Mouse (Mus musculus): Measurements from ENCODE around the gene Nfkbib. TPM values are rescaled to one million over a fixed set of nuclear protein-coding genes. Genes with fewer than 3 reads are reported as not detected.

Gene Nfkbib
- polyA plus RNA-seq, 1 experiment = 138 TPM

DNA sequence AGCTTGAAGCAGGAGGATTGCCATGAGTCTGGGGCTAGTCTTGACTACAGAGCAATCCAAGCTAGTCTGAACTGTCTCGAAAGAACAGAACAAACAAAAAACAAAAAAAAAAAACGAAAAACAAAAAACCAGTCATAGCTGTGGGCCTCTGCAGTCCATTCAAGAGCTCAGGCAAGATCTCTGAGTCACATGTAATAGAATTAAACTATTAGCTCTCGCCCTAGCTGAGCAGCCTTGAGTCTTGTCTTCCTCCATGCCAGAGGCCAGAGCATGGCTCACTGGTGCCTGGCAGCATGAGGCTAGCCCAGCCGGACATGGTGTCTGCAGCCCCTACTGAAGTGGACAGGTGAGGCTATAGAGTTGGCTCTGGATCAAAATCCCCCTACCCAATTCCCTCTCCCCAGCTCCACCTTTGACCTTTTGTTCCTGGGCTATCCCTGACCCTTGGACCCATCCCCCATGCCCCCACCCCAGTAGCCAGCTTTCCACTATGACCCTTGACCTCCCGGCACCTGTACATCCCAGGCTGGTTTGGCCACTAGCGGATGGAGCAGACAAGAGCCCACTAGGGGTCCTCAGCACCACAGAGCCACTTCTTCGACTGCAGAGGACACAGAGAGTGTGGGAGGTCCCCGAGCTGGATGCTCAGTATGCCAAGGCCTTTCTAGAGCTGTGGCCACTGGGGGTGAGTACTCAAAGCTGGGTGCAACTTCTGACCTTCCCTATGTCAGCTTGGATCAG lies 22.9 kb upstream of the Nfkbib start:
- Histone ChIP-seq H3K27me3 (ENCODE audit: control insufficient read depth, insufficient read depth, low read length) (no peaks in the 10 kb centered on the region), H3K4me1 (ENCODE audit: control insufficient read depth, insufficient read depth, insufficient read length, low read length) (peaks cover 5% of the 10 kb centered on the region), H3K36me3 (ENCODE audit: control insufficient read depth, insufficient read depth, low read length) (peaks cover 4% of the 10 kb centered on the region; the same call in 1 of the 2 replicates), H3K4me3 (ENCODE audit: low read depth, low read length) (peak overlapping the region; percentile 20; the same call in 1 of the 2 replicates), H3K27ac (ENCODE audit: insufficient read depth, low read depth, low read length) (no peak overlapping the region)
- no peak for TF ChIP-seq POLR2A (IDR thresholded peaks at IDR 0.05; ENCODE audit: low read depth, low read length)
- WGBS = 57% methylated on average over 8 of the region's 8 CpGs

DNA sequence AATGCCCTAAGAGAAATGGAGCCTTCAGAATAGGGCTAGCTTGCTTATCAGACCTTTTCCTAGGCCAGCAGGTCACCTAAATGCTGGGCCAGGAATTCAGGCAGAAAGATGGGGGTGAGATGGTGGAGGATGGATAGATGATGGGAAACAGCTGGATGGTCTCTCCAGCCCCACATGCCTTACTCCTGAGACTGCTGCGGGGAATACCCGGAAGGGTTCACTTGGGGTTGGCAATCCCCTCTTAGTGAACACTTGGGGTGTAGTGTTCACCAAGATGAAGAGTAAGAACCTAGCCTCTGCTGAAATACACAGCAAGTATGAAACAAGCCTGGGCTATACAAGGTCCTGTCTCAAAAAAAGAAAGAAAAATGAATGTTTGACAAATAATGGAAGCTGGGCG lies 21.9 kb upstream of the Nfkbib start:
- no peak for TF ChIP-seq POLR2A (IDR thresholded peaks at IDR 0.05; ENCODE audit: low read depth, low read length)
- no peak for TF ChIP-seq CTCF (IDR thresholded peaks at IDR 0.05; ENCODE audit: extremely low read depth, insufficient read length, insufficient replicate concordance, low read depth, low read length)
- Histone ChIP-seq H3K36me3 (ENCODE audit: control insufficient read depth, insufficient read depth, low read length) (peaks cover 4% of the 10 kb centered on the region; the same call in 1 of the 2 replicates), H3K4me1 (ENCODE audit: control insufficient read depth, insufficient read depth, insufficient read length, low read length) (peaks cover 5% of the 10 kb centered on the region), H3K27ac (ENCODE audit: insufficient read depth, low read depth, low read length) (peak overlapping the region; percentile 56; the same call in 1 of the 2 replicates), H3K4me3 (ENCODE audit: low read depth, low read length) (peak overlapping the region; percentile 51; the same call in 1 of the 2 replicates), H3K27me3 (ENCODE audit: control insufficient read depth, insufficient read depth, low read length) (no peaks in the 10 kb centered on the region)
- WGBS = 80% methylated on average over 3 of the region's 3 CpGs

DNA sequence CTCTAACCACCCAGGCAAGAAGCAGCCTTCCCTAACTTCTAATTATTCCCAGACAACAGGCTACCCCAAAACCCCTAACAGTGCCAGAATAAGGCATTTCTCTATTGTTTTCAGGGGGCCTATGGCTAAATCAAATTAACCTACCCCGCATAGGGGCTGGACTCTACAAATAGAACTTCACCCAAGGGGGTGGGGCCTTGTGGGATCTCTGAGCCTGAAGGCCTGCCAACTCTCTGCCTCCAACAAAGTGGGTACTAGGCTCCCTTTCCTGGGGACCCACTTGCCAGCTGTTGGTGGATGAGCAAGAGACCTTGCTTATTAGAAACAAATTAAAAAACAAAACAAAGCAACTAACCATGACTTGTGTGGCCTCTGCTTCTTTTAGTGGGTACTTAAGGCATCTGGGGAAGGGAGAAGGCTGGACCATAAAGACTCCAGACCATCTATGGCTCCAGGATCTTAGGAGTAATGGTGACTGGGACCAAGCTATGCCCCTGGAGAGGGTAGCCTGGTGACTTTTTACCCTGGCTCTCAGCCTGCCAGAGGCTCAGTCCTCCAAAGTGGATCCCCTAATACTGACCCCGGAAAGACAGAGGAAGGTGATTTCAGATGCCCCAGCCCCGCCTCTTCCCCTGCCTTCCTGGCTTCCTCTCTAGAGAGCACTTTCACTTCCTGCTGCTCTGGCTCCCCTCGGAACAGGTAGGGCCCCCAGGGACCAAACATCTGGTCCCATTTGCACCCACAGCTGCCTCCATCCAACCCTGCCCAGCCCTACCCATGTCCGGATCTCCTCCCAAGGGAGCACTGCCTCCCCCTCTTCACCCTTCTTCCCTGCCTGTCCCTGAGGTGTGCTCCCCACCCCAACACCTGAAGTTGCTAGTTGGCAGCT lies 21.2 kb upstream of the Nfkbib start, which contains the start of gene Rinl:
Gene Rinl (plus strand): TSS at position 663 of the 889 bp plus-strand sequence.
- TF ChIP-seq CTCF (IDR thresholded peaks at IDR 0.05; ENCODE audit: extremely low read depth, insufficient read length, insufficient replicate concordance, low read depth, low read length) (no peak), POLR2A (IDR thresholded peaks at IDR 0.05; ENCODE audit: low read depth, low read length) (no peak)
- peak within 1 kb of the TSS; percentile 56 for H3K27ac ChIP-seq (ENCODE audit: insufficient read depth, low read depth, low read length)
- H3K27me3 ChIP-seq (ENCODE audit: control insufficient read depth, insufficient read depth, low read length) = no peaks in the 10 kb centered on the region
- H3K4me1 ChIP-seq (ENCODE audit: control insufficient read depth, insufficient read depth, insufficient read length, low read length) = peaks cover 5% of the 10 kb centered on the region
- 49% methylated on average over 5 of the region's 5 CpGs for WGBS
- peak within 1 kb of the TSS; percentile 51 for H3K4me3 ChIP-seq (ENCODE audit: low read depth, low read length)
- peaks cover 7% of the 10 kb centered on the region; the same call in 1 of the 2 replicates for H3K36me3 ChIP-seq (ENCODE audit: control insufficient read depth, insufficient read depth, low read length)

- 91% methylated on average over 9 of the region's 9 CpGs for WGBS
- TF ChIP-seq POLR2A (IDR thresholded peaks at IDR 0.05; ENCODE audit: low read depth, low read length) = no peak
- TF ChIP-seq CTCF (IDR thresholded peaks at IDR 0.05; ENCODE audit: extremely low read depth, insufficient read length, insufficient replicate concordance, low read depth, low read length) = no peak
- Histone ChIP-seq H3K27ac (ENCODE audit: insufficient read depth, low read depth, low read length) (no peak overlapping the region), H3K4me1 (ENCODE audit: control insufficient read depth, insufficient read depth, insufficient read length, low read length) (peaks cover 5% of the 10 kb centered on the region), H3K27me3 (ENCODE audit: control insufficient read depth, insufficient read depth, low read length) (no peaks in the 10 kb centered on the region), H3K36me3 (ENCODE audit: control insufficient read depth, insufficient read depth, low read length) (peaks cover 7% of the 10 kb centered on the region; the same call in 1 of the 2 replicates), H3K4me3 (ENCODE audit: low read depth, low read length) (no peak overlapping the region)
These were observed 20.6 kb upstream of the Nfkbib start for GRCm38 (mm10) chr7:28787884-28788283.

DNA sequence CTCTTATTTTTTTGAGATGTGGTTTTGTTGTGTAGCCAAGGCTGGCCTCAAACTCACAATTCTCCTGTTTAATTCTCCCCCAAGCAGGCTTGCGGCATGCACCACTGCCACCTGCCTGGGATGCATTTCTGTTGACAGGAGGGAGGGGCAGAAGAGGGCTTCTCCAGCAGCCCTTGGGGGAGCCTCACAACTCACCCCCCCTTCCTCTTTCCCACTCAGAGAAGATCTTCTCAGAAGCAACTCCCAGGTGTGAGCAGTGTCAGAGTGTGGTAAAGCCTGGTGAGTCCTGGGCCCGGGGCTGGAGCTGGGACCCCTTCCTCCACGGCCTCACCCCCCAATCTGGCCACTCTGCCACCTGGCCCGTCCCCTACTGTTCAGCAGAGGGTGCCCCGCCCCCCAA lies 17.8 kb upstream of the Nfkbib start:
- Histone ChIP-seq H3K4me1 (ENCODE audit: control insufficient read depth, insufficient read depth, insufficient read length, low read length) (peaks cover 4% of the 10 kb centered on the region), H3K4me3 (ENCODE audit: low read depth, low read length) (no peak overlapping the region), H3K36me3 (ENCODE audit: control insufficient read depth, insufficient read depth, low read length) (peaks cover 7% of the 10 kb centered on the region; the same call in 1 of the 2 replicates), H3K27me3 (ENCODE audit: control insufficient read depth, insufficient read depth, low read length) (no peaks in the 10 kb centered on the region), H3K27ac (ENCODE audit: insufficient read depth, low read depth, low read length) (no peak overlapping the region)
- 84% methylated on average over 5 of the region's 5 CpGs for WGBS
- TF ChIP-seq POLR2A (IDR thresholded peaks at IDR 0.05; ENCODE audit: low read depth, low read length) (no peak), CTCF (IDR thresholded peaks at IDR 0.05; ENCODE audit: extremely low read depth, insufficient read length, insufficient replicate concordance, low read depth, low read length) (no peak)

- Histone ChIP-seq H3K4me1 (ENCODE audit: control insufficient read depth, insufficient read depth, insufficient read length, low read length) (peaks cover 4% of the 10 kb centered on the region; the same call in 1 of the 2 replicates), H3K36me3 (ENCODE audit: control insufficient read depth, insufficient read depth, low read length) (peaks cover 13% of the 10 kb centered on the region; the same call in 1 of the 2 replicates), H3K27me3 (ENCODE audit: control insufficient read depth, insufficient read depth, low read length) (no peaks in the 10 kb centered on the region), H3K4me3 (ENCODE audit: low read depth, low read length) (no peak overlapping the region), H3K27ac (ENCODE audit: insufficient read depth, low read depth, low read length) (peak overlapping the region; percentile 74)
- 81% methylated on average over 8 of the region's 8 CpGs for WGBS
- TF ChIP-seq CTCF (IDR thresholded peaks at IDR 0.05; ENCODE audit: extremely low read depth, insufficient read length, insufficient replicate concordance, low read depth, low read length) (no peak), POLR2A (IDR thresholded peaks at IDR 0.05; ENCODE audit: low read depth, low read length) (no peak)
These were observed 13.9 kb upstream of the Nfkbib start for GRCm38 (mm10) chr7:28781261-28781663.

Measured in small intestine, adult 2 months (tissue).